Mouse (Mus musculus) lung, postnatal 0 days (tissue): Measurements from ENCODE around the gene Tmem95.

Experiments
- CTCF ChIP-seq: IDR thresholded peaks from 2 replicates; pipeline ENCODE4 v1.5.1; 2016; ENCODE audit warnings: antibody characterized with exemption, mild to moderate bottlenecking
- EP300 ChIP-seq: IDR thresholded peaks from 2 replicates; pipeline ENCODE4 v1.6.1; 2016; ENCODE audit warnings: antibody characterized with exemption, mild to moderate bottlenecking, control low read depth

DNA sequence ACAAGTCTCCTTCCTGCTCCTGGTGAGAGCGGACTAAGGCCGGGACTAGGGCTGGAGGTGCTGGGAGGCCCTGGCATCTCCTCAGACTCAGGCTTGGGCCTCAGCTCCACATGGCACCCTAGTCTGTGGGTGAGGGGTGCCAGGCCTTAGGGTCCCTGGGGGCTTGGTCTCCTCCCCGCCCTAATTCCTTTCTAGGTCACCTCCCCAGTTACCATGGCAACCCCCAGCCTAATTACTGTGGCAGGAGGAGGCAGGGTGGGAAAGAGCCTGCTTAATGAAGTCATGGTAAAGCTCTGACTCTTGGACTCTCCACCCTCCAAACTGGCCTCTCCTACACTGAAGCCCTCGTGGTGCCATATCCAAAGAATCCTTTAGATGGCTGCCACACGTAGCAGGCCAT is 49.0 kb downstream of the Tmem95 start:
- TF ChIP-seq CTCF: no peak
- no peak for TF ChIP-seq EP300
